Mouse (Mus musculus): ENCODE measurements around the gene Irs1. TPM values are rescaled to one million over a fixed set of nuclear protein-coding genes. Genes with fewer than 3 reads are reported as not detected.

Irs1 gene
- polyA plus RNA-seq, 1 experiment from 2014 or later, result 1.9 TPM

DNA sequence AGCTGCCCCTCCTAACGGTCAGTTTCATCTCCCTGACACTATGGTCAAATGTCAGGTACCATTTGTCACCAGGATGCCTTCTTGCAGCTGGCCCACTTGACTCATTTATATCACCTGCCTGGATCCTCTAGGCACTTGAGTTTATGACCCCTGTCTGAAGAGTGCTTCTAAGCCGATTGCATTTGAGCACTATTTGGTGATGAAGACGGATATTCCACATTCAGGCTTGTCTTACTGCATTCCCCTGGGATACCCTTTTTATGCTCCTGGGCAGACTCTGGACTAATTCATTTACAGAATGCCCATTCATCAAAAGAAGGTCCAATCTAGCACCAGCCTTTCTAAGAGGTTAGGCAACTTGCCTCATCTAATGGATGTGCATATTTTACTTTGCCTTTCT is 13.3 kb upstream of the Irs1 start:
- Histone ChIP-seq H3K4me2 (replicated peaks; ENCODE audit: low read depth) (no peak overlapping the region), H3K27me3 (ENCODE audit: control insufficient read depth, insufficient read depth, low read length) (no peaks in the 10 kb centered on the region), H3K4me3 (ENCODE audit: low read depth, low read length) (no peak overlapping the region), H3K9ac (ENCODE audit: low read length) (no peak overlapping the region), H3K27ac (replicated peaks) (no peak overlapping the region), H3K36me3 (ENCODE audit: control insufficient read depth, insufficient read depth, low read length) (no peaks in the 10 kb centered on the region), H3K9me3 (ENCODE audit: control insufficient read depth, low read length) (no peaks in the 10 kb centered on the region), H3K4me1 (replicated peaks; ENCODE audit: control insufficient read depth, insufficient read depth) (no peaks in the 10 kb centered on the region)
- ATAC-seq (ENCODE audit: low FRiP score, low TSS enrichment) (no peak), DNase-seq (ENCODE audit: low spot score) (no peak)
- WGBS, result 55% methylated on average over 3 of the region's 3 CpGs
- TF ChIP-seq EP300 (optimal IDR thresholded peaks at IDR 0.05) (no peak), CTCF (IDR thresholded peaks at IDR 0.05; ENCODE audit: low read depth) (no peak)

- no peaks in the 10 kb centered on the region for H3K27me3 ChIP-seq (ENCODE audit: control insufficient read depth, insufficient read depth, low read length)
- DNase-seq (ENCODE audit: low spot score), result no peak
- 37% methylated on average over 1 of the region's 1 CpGs for WGBS
- H3K4me1 ChIP-seq (replicated peaks; ENCODE audit: control insufficient read depth, insufficient read depth), result no peaks in the 10 kb centered on the region
- no peak overlapping the region for H3K27ac ChIP-seq (replicated peaks)
- no peak overlapping the region for H3K4me3 ChIP-seq (ENCODE audit: low read depth, low read length)
- H3K4me2 ChIP-seq (replicated peaks; ENCODE audit: low read depth), result no peak overlapping the region
- ATAC-seq (ENCODE audit: low FRiP score, low TSS enrichment), result no peak
- no peak for TF ChIP-seq EP300 (optimal IDR thresholded peaks at IDR 0.05)
- no peak for TF ChIP-seq CTCF (IDR thresholded peaks at IDR 0.05; ENCODE audit: low read depth)
- no peaks in the 10 kb centered on the region for H3K36me3 ChIP-seq (ENCODE audit: control insufficient read depth, insufficient read depth, low read length)
- no peak overlapping the region for H3K9ac ChIP-seq (ENCODE audit: low read length)
- H3K9me3 ChIP-seq (ENCODE audit: control insufficient read depth, low read length), result no peaks in the 10 kb centered on the region
Observed at GRCm38 (mm10) chr1:82298586-82298985, 7.4 kb upstream of the Irs1 start.

DNA sequence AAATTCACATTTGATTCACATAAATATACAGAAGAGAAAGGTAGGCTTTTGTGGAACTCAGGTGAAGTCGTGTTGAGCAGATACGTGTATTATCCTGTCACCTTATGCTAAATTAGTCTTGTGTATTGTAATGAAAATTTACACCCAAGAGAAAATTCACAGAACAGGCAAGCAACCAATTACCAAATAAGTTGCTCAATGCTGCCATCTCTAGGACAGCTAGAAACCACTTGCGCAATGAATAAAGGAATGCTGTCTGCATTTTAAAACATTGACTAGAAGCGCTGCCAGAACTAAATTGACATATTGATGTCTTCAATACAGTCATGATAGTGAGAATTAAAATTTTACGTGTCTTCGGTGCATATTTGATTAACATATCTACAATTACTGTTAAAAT is 2.9 kb upstream of the Irs1 start:
- 11% methylated on average over 6 of the region's 6 CpGs for WGBS
- no peak overlapping the region for H3K4me2 ChIP-seq (replicated peaks; ENCODE audit: low read depth)
- no peaks in the 10 kb centered on the region for H3K27me3 ChIP-seq (ENCODE audit: control insufficient read depth, insufficient read depth, low read length)
- peak; percentile 84 for TF ChIP-seq CTCF (IDR thresholded peaks at IDR 0.05; ENCODE audit: low read depth)
- no peak for TF ChIP-seq EP300 (optimal IDR thresholded peaks at IDR 0.05)
- H3K9me3 ChIP-seq (ENCODE audit: control insufficient read depth, low read length), result no peaks in the 10 kb centered on the region
- no peak overlapping the region for H3K9ac ChIP-seq (ENCODE audit: low read length)
- H3K4me3 ChIP-seq (ENCODE audit: low read depth, low read length), result no peak overlapping the region
- no peaks in the 10 kb centered on the region; the same call in 1 of the 2 replicates for H3K4me1 ChIP-seq (replicated peaks; ENCODE audit: control insufficient read depth, insufficient read depth)
- H3K27ac ChIP-seq (replicated peaks), result no peak overlapping the region
- no peaks in the 10 kb centered on the region for H3K36me3 ChIP-seq (ENCODE audit: control insufficient read depth, insufficient read depth, low read length)
- ATAC-seq (ENCODE audit: low FRiP score, low TSS enrichment) (no peak), DNase-seq (ENCODE audit: low spot score) (no peak)

DNA sequence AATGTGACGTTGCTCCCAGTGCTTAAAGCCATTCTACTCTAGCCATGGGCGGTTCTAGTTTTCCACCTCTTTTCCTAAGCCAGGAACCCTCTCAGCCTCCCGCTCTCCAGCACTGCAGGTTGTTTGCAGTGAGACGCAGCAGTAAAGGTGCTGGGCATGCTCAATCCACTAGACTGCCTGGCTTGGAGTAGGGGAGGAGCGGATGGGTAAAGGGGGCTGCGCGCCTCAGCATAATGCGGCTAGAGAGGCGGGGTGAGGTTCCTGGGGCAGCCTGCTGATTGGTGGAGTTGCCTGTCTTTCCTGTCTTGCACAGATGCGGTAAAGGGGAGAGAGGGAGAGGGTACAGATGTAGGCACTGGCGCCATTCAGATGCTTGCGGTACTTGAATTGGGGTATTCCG is 1.6 kb upstream of the Irs1 start:
- H3K4me1 ChIP-seq (replicated peaks; ENCODE audit: control insufficient read depth, insufficient read depth), result peaks cover 1% of the 10 kb centered on the region; the same call in 1 of the 2 replicates
- no peak overlapping the region for H3K27ac ChIP-seq (replicated peaks)
- no peaks in the 10 kb centered on the region for H3K36me3 ChIP-seq (ENCODE audit: control insufficient read depth, insufficient read depth, low read length)
- WGBS, result 4% methylated on average over 13 of the region's 13 CpGs
- TF ChIP-seq CTCF (IDR thresholded peaks at IDR 0.05; ENCODE audit: low read depth) (no peak), EP300 (optimal IDR thresholded peaks at IDR 0.05) (no peak)
- H3K4me2 ChIP-seq (replicated peaks; ENCODE audit: low read depth), result peak overlapping the region; percentile 86
- ATAC-seq (ENCODE audit: low FRiP score, low TSS enrichment), result no peak
- H3K9me3 ChIP-seq (ENCODE audit: control insufficient read depth, low read length), result no peaks in the 10 kb centered on the region
- H3K9ac ChIP-seq (ENCODE audit: low read length), result no peak overlapping the region
- no peaks in the 10 kb centered on the region for H3K27me3 ChIP-seq (ENCODE audit: control insufficient read depth, insufficient read depth, low read length)
- H3K4me3 ChIP-seq (ENCODE audit: low read depth, low read length), result peak overlapping the region; percentile 67
- DNase-seq (ENCODE audit: low spot score), result peak; percentile 54

GRCm38 (mm10) chr1:82291930-82292712 is 905 bp upstream of the Irs1 start:
- Histone ChIP-seq H3K4me2 (replicated peaks; ENCODE audit: low read depth) (peak overlapping the region; percentile 86), H3K9ac (ENCODE audit: low read length) (peak overlapping the region; percentile 74), H3K27me3 (ENCODE audit: control insufficient read depth, insufficient read depth, low read length) (no peaks in the 10 kb centered on the region), H3K36me3 (ENCODE audit: control insufficient read depth, insufficient read depth, low read length) (no peaks in the 10 kb centered on the region), H3K4me1 (replicated peaks; ENCODE audit: control insufficient read depth, insufficient read depth) (peaks cover 2% of the 10 kb centered on the region; the same call in 1 of the 2 replicates), H3K4me3 (ENCODE audit: low read depth, low read length) (peak overlapping the region; percentile 67), H3K27ac (replicated peaks) (peak overlapping the region; percentile 94), H3K9me3 (ENCODE audit: control insufficient read depth, low read length) (no peaks in the 10 kb centered on the region)
- WGBS, result 1% methylated on average over 23 of the region's 23 CpGs
- DNase-seq (ENCODE audit: low spot score) (no peak), ATAC-seq (ENCODE audit: low FRiP score, low TSS enrichment) (no peak)
- TF ChIP-seq CTCF (IDR thresholded peaks at IDR 0.05; ENCODE audit: low read depth) (no peak), EP300 (optimal IDR thresholded peaks at IDR 0.05) (no peak)

DNA sequence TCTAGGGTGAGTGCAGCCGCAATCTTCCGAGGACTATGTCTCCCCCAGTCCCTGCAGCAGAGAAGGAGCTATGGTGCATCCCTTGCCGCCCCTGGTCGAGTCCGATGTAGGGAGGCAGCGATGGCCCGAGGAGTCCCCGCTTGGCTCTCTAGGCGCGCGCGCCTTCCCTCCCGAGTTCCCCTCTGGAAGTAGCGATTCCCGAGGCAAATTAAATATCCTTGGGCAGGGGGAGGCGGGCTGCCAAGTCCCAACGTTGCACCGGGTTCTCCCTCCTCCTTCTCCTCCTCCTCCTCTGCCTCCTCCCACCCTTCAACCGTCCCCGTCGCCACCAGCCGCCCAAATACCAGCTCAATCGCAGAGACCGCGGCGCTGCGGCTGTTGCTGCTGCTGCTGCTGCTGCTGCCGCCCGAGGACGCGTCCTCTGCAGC is 479 bp downstream of the Irs1 start:
- H3K27me3 ChIP-seq (ENCODE audit: control insufficient read depth, insufficient read depth, low read length), result no peaks in the 10 kb centered on the region
- DNase-seq (ENCODE audit: low spot score) (no peak), ATAC-seq (ENCODE audit: low FRiP score, low TSS enrichment) (peak; percentile 40)
- no peak for TF ChIP-seq CTCF (IDR thresholded peaks at IDR 0.05; ENCODE audit: low read depth)
- no peak for TF ChIP-seq EP300 (optimal IDR thresholded peaks at IDR 0.05)
- peak overlapping the region; percentile 94 for H3K27ac ChIP-seq (replicated peaks)
- no peaks in the 10 kb centered on the region for H3K36me3 ChIP-seq (ENCODE audit: control insufficient read depth, insufficient read depth, low read length)
- peak overlapping the region; percentile 86 for H3K4me2 ChIP-seq (replicated peaks; ENCODE audit: low read depth)
- peak overlapping the region; percentile 67 for H3K4me3 ChIP-seq (ENCODE audit: low read depth, low read length)
- peaks cover 2% of the 10 kb centered on the region; the same call in 1 of the 2 replicates for H3K4me1 ChIP-seq (replicated peaks; ENCODE audit: control insufficient read depth, insufficient read depth)
- H3K9ac ChIP-seq (ENCODE audit: low read length), result peak overlapping the region; percentile 74
- 1% methylated on average over 31 of the region's 31 CpGs for WGBS
- no peaks in the 10 kb centered on the region for H3K9me3 ChIP-seq (ENCODE audit: control insufficient read depth, low read length)

Measured in stomach, postnatal 0 days (tissue).